Mouse (Mus musculus) hindbrain, postnatal 0 days (tissue): ENCODE data around the gene Mcm10. TPM values are rescaled to one million over a fixed set of nuclear protein-coding genes. Genes with fewer than 3 reads are reported as not detected.

ENCODE experiments used
- ATAC-seq: fragments of 200-750 bp; cut with Nextera tagmentation; 2 replicates; pipeline ENCODE4 v1.8.0; 2017; ENCODE audit warnings: mild to moderate bottlenecking, moderate TSS enrichment, moderate library complexity
- DNase-seq: peaks from one replicate; pipeline ENCODE4 v3.0.0-alpha.2; 2015; ENCODE audit warnings: low spot score
- H3K27ac ChIP-seq: fragments of 300-500 bp; sonication (generic); 2 replicates; pipeline ENCODE4 v1.5.1; 2014; ENCODE audit warnings: mild to moderate bottlenecking
- H3K27me3 ChIP-seq: fragments of 300-500 bp; sonication (generic); 2 replicates; pipeline ENCODE4 v1.6.1; 2014; ENCODE audit warnings: low read length, mixed read lengths; ENCODE audit not compliant: insufficient read depth
- H3K36me3 ChIP-seq: fragments of 300-500 bp; sonication (generic); 2 replicates; pipeline ENCODE4 v1.6.1; 2014; ENCODE audit warnings: low read length, mixed read lengths; ENCODE audit not compliant: insufficient read depth
- H3K4me1 ChIP-seq: fragments of 300-500 bp; sonication (generic); 2 replicates; pipeline ENCODE4 v1.6.1; 2014; ENCODE audit warnings: antibody characterized with exemption, low read length, mixed read lengths; ENCODE audit not compliant: insufficient read depth
- H3K4me2 ChIP-seq: fragments of 300-500 bp; sonication (generic); 2 replicates; pipeline ENCODE4 v1.6.1; 2014; ENCODE audit warnings: low read depth, mild to moderate bottlenecking, low read length, moderate library complexity, mixed read lengths
- H3K4me3 ChIP-seq: fragments of 300-500 bp; sonication (generic); 2 replicates; pipeline ENCODE4 v1.5.1; 2014; ENCODE audit warnings: low read length
- H3K9ac ChIP-seq: fragments of 300-500 bp; sonication (generic); replicated peaks from 2 replicates; pipeline ENCODE4 v1.6.1; 2014; ENCODE audit warnings: mild to moderate bottlenecking, low read length, moderate library complexity, mixed read lengths
- H3K9me3 ChIP-seq: fragments of 300-500 bp; sonication (generic); 2 replicates; pipeline ENCODE4 v1.6.1; 2016; ENCODE audit warnings: low read length, mixed read lengths
- CTCF ChIP-seq: IDR thresholded peaks from 2 replicates; pipeline ENCODE4 v1.5.1; 2016; ENCODE audit warnings: antibody characterized with exemption, control low read depth, low read depth
- WGBS: fragments of 180-500 bp; shearing (Covaris S2); extraction: QIAGEN DNeasy Blood & Tissue Kit; methylation state at CpG from one replicate; pipeline ENCODE4 v1.1.7; 2014; 5-methylcytosine and 5-hydroxymethylcytosine counted together
- polyA plus RNA-seq: library from polyadenylated mRNA; unstranded; fragments of >200 nt; fragmentation: Nextera tagmentation; extraction: Ambion mirVana; gene quantifications from 2 replicates; pipeline ENCODE4 v1.2.1, GENCODE M21; 2015
- total RNA-seq: library from RNA; depleted of rRNA; stranded (reverse); fragments of >200 nt; gene quantifications from 2 replicates; pipeline ENCODE4 v1.2.3, GENCODE M21; 2014

Gene Mcm10
- total and polyA plus RNA-seq, 2 experiments from 2014 or later = 3.9 to 7.7 TPM

DNA sequence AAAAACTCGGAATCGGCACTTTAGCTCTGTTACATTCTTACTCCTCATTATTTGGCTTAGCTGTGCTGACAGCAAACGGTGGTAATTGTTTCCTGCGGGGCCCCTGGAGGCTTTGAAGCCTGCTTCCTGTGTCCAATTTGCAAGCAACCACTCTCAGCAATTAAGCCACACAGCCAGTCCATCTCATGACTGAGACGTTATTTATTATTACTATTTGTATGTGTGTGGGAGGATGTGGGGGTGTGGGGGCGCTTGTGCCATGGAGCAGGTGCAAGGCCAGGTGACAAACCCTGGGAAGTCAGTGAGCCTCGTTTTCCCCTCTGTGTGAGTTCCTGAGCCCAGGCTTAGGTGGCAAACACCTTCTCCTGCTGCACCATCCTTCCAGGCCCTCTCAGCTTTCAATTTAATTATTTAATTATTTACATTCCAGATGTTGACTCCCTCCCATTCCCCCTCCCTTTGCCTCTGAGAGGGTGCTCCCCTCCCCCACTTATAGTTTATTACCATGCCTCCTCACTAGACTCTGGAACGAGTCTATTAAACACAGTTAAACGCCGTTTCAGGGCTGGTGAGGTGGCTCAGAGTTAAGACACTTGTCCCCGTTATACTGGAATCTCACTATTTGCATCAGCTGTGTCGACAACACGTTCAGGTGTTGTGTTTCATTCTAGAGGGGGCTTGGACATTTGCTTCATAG lies 32.8 kb upstream of the Mcm10 start:
- Histone ChIP-seq H3K36me3 (peaks cover under 1% of the 10 kb centered on the region; the same call in 1 of the 2 replicates), H3K4me3 (no peak overlapping the region), H3K27me3 (no peaks in the 10 kb centered on the region), H3K4me1 (no peaks in the 10 kb centered on the region), H3K9me3 (no peaks in the 10 kb centered on the region), H3K27ac (no peak overlapping the region), H3K4me2 (no peak overlapping the region), H3K9ac (no peak overlapping the region)
- TF ChIP-seq CTCF = no peak
- ATAC-seq (peak; percentile 35; the same call in 1 of the 2 replicates), DNase-seq (peak; percentile 36)
- WGBS = 41% methylated on average over 13 of the region's 13 CpGs

DNA sequence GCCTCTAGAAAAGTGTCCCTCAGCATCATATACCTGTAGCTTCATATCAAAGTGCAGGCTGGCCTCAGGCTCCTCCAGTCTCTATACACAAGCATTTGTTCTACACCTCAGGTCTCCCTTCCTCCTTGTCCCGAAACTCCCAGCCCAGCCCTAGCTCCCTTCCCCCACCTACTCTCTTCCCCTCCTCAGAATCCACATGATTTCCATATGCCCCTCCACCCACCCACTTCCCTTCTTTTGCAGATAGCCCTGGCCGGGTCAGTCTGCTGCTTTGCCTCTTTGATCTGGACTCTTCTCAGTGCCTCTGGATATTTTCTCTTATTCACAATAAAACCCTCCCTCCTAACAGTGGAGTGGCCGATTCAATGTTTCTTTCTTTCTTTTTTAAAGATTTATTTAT lies 31.7 kb upstream of the Mcm10 start:
- TF ChIP-seq CTCF = no peak
- Histone ChIP-seq H3K9me3 (no peaks in the 10 kb centered on the region), H3K4me2 (no peak overlapping the region), H3K27me3 (no peaks in the 10 kb centered on the region), H3K9ac (no peak overlapping the region), H3K4me1 (no peaks in the 10 kb centered on the region), H3K27ac (no peak overlapping the region), H3K4me3 (no peak overlapping the region), H3K36me3 (peaks cover 7% of the 10 kb centered on the region)
- 63% methylated on average over 3 of the region's 3 CpGs for WGBS
- DNase-seq (no peak), ATAC-seq (no peak)

DNA sequence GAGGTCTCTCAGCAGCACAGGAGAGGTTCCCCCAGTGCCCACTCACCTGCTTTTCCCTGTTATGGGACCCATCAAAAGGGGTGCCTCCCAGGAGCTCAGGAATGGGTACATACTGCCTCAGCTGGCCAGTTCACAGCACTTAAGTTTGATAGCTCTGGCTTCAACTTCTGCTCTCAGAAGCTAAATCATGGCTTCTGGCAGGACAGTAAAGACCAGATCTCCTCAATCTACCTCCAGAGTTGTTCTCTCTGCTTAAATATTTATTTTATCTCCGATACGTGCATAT lies 30.8 kb upstream of the Mcm10 start:
- Histone ChIP-seq H3K9me3 (no peaks in the 10 kb centered on the region), H3K4me3 (no peak overlapping the region), H3K27me3 (no peaks in the 10 kb centered on the region), H3K36me3 (peaks cover 7% of the 10 kb centered on the region), H3K4me2 (no peak overlapping the region), H3K27ac (no peak overlapping the region), H3K9ac (no peak overlapping the region), H3K4me1 (no peaks in the 10 kb centered on the region)
- ATAC-seq = no peak
- no peak for TF ChIP-seq CTCF
- 95% methylated on average over 2 of the region's 2 CpGs for WGBS
- no peak for DNase-seq

DNA sequence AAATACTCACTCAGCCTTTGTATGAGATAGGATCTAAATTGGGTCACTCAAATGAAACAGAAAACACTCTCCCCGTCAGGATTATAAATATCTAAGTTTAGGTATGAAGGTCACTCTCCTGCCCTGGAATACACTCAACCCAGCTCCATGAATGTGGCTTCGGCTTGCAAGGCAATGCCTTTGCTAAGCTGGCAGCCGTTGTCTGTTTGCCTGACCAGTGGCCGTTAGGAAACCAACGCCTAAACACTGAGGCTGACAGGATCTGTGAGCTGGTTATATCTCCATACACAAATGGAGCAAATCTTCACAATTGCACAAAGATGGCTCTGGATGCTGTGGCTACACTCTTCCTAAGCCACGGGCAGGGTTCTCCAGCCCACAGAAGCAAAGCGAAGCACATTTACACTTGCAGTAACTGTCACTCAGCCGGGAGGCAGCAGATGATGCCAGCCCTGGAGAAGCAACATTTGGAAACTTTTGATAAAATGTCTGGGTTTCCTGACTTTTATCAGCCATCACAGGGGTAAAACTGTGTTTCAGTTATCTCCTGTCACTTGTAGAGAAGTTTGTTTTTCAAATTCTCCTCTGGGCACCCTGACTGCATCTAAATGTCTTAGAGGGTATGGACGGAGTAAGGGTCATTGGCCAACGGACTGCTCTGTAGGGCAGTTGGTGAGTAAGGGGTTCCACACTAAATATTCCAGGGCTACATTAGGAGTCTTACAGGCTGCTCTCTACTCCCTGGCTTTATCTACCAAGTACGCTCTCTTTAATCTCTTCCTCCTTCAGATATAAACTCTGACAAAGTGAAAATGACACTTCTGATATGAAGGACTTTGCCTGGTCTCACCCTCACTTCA lies 30.3 kb upstream of the Mcm10 start:
- DNase-seq = no peak
- H3K9me3 ChIP-seq = no peaks in the 10 kb centered on the region
- peaks cover 7% of the 10 kb centered on the region for H3K36me3 ChIP-seq
- no peak overlapping the region for H3K9ac ChIP-seq
- no peak overlapping the region for H3K4me2 ChIP-seq
- ATAC-seq = no peak
- H3K27me3 ChIP-seq = no peaks in the 10 kb centered on the region
- no peaks in the 10 kb centered on the region for H3K4me1 ChIP-seq
- TF ChIP-seq CTCF = no peak
- 85% methylated on average over 11 of the region's 11 CpGs for WGBS
- no peak overlapping the region for H3K4me3 ChIP-seq
- H3K27ac ChIP-seq = no peak overlapping the region

GRCm38 (mm10) chr2:5041854-5042253 lies 29.3 kb upstream of the Mcm10 start:
- no peaks in the 10 kb centered on the region for H3K27me3 ChIP-seq
- H3K9ac ChIP-seq = no peak overlapping the region
- H3K4me2 ChIP-seq = no peak overlapping the region
- DNase-seq (no peak), ATAC-seq (no peak)
- TF ChIP-seq CTCF = no peak
- H3K27ac ChIP-seq = no peak overlapping the region
- H3K9me3 ChIP-seq = no peaks in the 10 kb centered on the region
- peaks cover 11% of the 10 kb centered on the region for H3K36me3 ChIP-seq
- 90% methylated on average over 5 of the region's 5 CpGs for WGBS
- no peak overlapping the region for H3K4me3 ChIP-seq
- H3K4me1 ChIP-seq = no peaks in the 10 kb centered on the region

DNA sequence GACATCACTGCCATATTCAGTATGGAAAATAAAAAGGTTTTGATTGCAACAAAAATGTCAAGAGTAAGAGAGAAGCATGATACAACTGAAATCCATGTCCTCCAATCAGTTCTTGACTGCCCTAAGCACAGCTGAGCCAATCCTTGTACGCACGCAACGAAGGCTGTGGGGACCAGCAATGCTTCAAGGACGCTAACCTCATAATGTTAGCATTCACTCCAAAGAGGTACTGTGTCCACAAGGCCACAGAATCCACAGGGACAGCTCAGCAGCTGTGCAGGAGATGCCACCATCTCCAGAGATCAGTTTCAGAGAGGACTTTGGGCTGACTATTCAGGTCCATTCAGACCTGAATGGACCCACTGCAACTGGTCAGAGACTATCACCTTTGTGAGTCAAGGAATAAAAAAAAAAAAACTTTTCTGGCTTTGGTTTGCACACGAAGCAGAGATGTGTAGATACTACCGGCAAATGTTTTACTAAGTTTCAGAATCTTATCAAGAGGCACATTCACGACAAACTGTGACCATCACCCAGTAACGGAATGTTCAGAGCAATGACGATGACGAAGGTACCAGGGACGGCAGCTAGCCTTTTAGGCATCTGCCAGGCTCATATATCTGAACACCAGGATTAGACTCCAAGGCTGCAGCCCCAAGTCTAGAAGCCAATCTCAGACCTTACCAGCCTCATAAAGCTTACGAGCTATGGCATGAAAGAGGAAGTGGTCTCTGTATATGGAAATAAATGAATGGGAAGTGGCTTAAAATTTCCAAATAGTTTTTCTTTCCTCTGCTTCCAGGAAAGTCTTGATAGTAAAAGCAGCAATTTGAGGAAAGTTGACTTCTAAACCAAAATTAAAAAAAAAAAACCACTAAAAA lies 27.9 kb upstream of the Mcm10 start:
- H3K27me3 ChIP-seq = no peaks in the 10 kb centered on the region
- WGBS = 95% methylated on average over 12 of the region's 12 CpGs
- H3K9ac ChIP-seq = no peak overlapping the region
- no peak for TF ChIP-seq CTCF
- H3K27ac ChIP-seq = no peak overlapping the region
- ATAC-seq (no peak), DNase-seq (no peak)
- peaks cover 15% of the 10 kb centered on the region for H3K36me3 ChIP-seq
- H3K4me2 ChIP-seq = no peak overlapping the region
- H3K9me3 ChIP-seq = no peaks in the 10 kb centered on the region
- H3K4me3 ChIP-seq = no peak overlapping the region
- H3K4me1 ChIP-seq = no peaks in the 10 kb centered on the region
